Mouse (Mus musculus) kidney, postnatal 0 days (tissue): ENCODE data around the gene Imp4. TPM values are rescaled to one million over a fixed set of nuclear protein-coding genes. Genes with fewer than 3 reads are reported as not detected.

ENCODE experiments used
- ATAC-seq: fragments of 200-750 bp; cut with Nextera tagmentation; replicated peaks from 2 replicates; pipeline ENCODE4 v1.8.0; 2017; ENCODE audit warnings: low read depth, moderate number of reproducible peaks, moderate TSS enrichment, moderate library complexity; ENCODE audit not compliant: low FRiP score
- DNase-seq: peaks from one replicate; pipeline ENCODE4 v3.0.0-alpha.2; 2016; ENCODE audit warnings: low spot score
- H3K27ac ChIP-seq: fragments of 300-500 bp; sonication (generic); 2 replicates; pipeline ENCODE4 v1.5.1; 2014; ENCODE audit warnings: mild to moderate bottlenecking
- H3K27me3 ChIP-seq: fragments of 300-500 bp; sonication (generic); 2 replicates; pipeline ENCODE4 v1.6.1; 2014; ENCODE audit warnings: low read length, mixed read lengths; ENCODE audit not compliant: insufficient read depth
- H3K36me3 ChIP-seq: fragments of 300-500 bp; sonication (generic); 2 replicates; pipeline ENCODE4 v1.6.1; 2014; ENCODE audit warnings: low read length, mixed read lengths; ENCODE audit not compliant: insufficient read depth
- H3K4me1 ChIP-seq: fragments of 300-500 bp; sonication (generic); replicated peaks from 2 replicates; pipeline ENCODE4 v1.6.1; 2014; ENCODE audit warnings: antibody characterized with exemption, low read length, mixed read lengths; ENCODE audit not compliant: insufficient read depth
- H3K4me2 ChIP-seq: fragments of 300-500 bp; sonication (generic); 2 replicates; pipeline ENCODE4 v1.6.1; 2014; ENCODE audit warnings: mild to moderate bottlenecking, low read length, moderate library complexity, mixed read lengths
- H3K4me3 ChIP-seq: fragments of 300-500 bp; sonication (generic); replicated peaks from 2 replicates; pipeline ENCODE4 v1.5.1; 2014; ENCODE audit warnings: low read depth, low read length
- H3K9ac ChIP-seq: fragments of 300-500 bp; sonication (generic); 2 replicates; pipeline ENCODE4 v1.6.1; 2014; ENCODE audit warnings: low read depth, low read length
- H3K9me3 ChIP-seq: fragments of 300-500 bp; sonication (generic); replicated peaks from 2 replicates; pipeline ENCODE4 v1.6.1; 2016; ENCODE audit warnings: low read length, inconsistent platforms, mixed read lengths
- CTCF ChIP-seq: IDR thresholded peaks from 2 replicates; pipeline ENCODE4 v1.5.1; 2016; ENCODE audit warnings: antibody characterized with exemption, low read depth, mild to moderate bottlenecking, moderate library complexity
- WGBS: fragments of 180-500 bp; shearing (Covaris S2); extraction: QIAGEN DNeasy Blood & Tissue Kit; methylation state at CpG from one replicate; pipeline ENCODE4 v1.1.7; 2014; 5-methylcytosine and 5-hydroxymethylcytosine counted together
- polyA plus RNA-seq: library from polyadenylated mRNA; unstranded; fragments of >200 nt; fragmentation: Nextera tagmentation; extraction: Ambion mirVana; gene quantifications from 2 replicates; pipeline ENCODE4 v1.2.1, GENCODE M21; 2015

Imp4 gene
- polyA plus RNA-seq, 1 experiment from 2014 or later: 74.9 TPM

- WGBS: under 1% methylated on average over 48 of the region's 48 CpGs
- Histone ChIP-seq H3K9ac (peak within 1 kb of the TSS; percentile 56), H3K36me3 (no peaks in the 10 kb centered on the region), H3K9me3 (no peaks in the 10 kb centered on the region), H3K4me2 (peak within 1 kb of the TSS; percentile 84), H3K4me3 (peak within 1 kb of the TSS; percentile 54), H3K4me1 (no peaks in the 10 kb centered on the region), H3K27ac (peak within 1 kb of the TSS; percentile 69), H3K27me3 (no peaks in the 10 kb centered on the region)
- DNase-seq: peak; percentile 89
- peak; percentile 91 for ATAC-seq
- TF ChIP-seq CTCF: peak; percentile 36; the same call in 1 of the 2 replicates
These were observed 19.8 kb downstream of the Imp4 start, which contains the start of gene Ptpn18 for GRCm38 (mm10) chr1:34459284-34460060. Ptpn18 (plus strand) TSS chr1:34459762.

GRCm38 (mm10) chr1:34460061-34460441 is 20.4 kb downstream of the Imp4 start:
- ATAC-seq (peak; percentile 44), DNase-seq (no peak)
- Histone ChIP-seq H3K4me2 (peak overlapping the region; percentile 84), H3K27ac (peak overlapping the region; percentile 69), H3K4me3 (peak overlapping the region; percentile 54), H3K9ac (peak overlapping the region; percentile 56), H3K4me1 (no peaks in the 10 kb centered on the region), H3K36me3 (no peaks in the 10 kb centered on the region), H3K9me3 (no peaks in the 10 kb centered on the region), H3K27me3 (no peaks in the 10 kb centered on the region)
- WGBS: 3% methylated on average over 15 of the region's 15 CpGs
- TF ChIP-seq CTCF: no peak

GRCm38 (mm10) chr1:34462766-34463165 is 23.1 kb downstream of the Imp4 start:
- H3K4me3 ChIP-seq: no peak overlapping the region
- 22% methylated on average over 7 of the region's 7 CpGs for WGBS
- H3K4me1 ChIP-seq: no peaks in the 10 kb centered on the region
- no peaks in the 10 kb centered on the region for H3K36me3 ChIP-seq
- H3K27me3 ChIP-seq: no peaks in the 10 kb centered on the region
- ATAC-seq (peak; percentile 27; the same call in 1 of the 2 replicates), DNase-seq (peak; percentile 68)
- no peak overlapping the region for H3K9ac ChIP-seq
- H3K27ac ChIP-seq: no peak overlapping the region
- peak; percentile 73 for TF ChIP-seq CTCF
- H3K9me3 ChIP-seq: no peaks in the 10 kb centered on the region
- no peak overlapping the region for H3K4me2 ChIP-seq

- Histone ChIP-seq H3K27ac (no peak overlapping the region), H3K4me3 (no peak overlapping the region), H3K4me1 (no peaks in the 10 kb centered on the region), H3K4me2 (no peak overlapping the region), H3K9ac (no peak overlapping the region), H3K27me3 (no peaks in the 10 kb centered on the region), H3K36me3 (no peaks in the 10 kb centered on the region), H3K9me3 (no peaks in the 10 kb centered on the region)
- ATAC-seq: no peak
- 90% methylated on average over 8 of the region's 8 CpGs for WGBS
- no peak for DNase-seq
- no peak for TF ChIP-seq CTCF
These were observed 24.7 kb downstream of the Imp4 start for GRCm38 (mm10) chr1:34464310-34464817.

GRCm38 (mm10) chr1:34465445-34465844 is 25.8 kb downstream of the Imp4 start:
- H3K36me3 ChIP-seq: no peaks in the 10 kb centered on the region
- no peaks in the 10 kb centered on the region for H3K27me3 ChIP-seq
- no peak for ATAC-seq
- no peak overlapping the region for H3K9ac ChIP-seq
- no peaks in the 10 kb centered on the region for H3K4me1 ChIP-seq
- no peak for DNase-seq
- TF ChIP-seq CTCF: no peak
- no peak overlapping the region for H3K4me2 ChIP-seq
- no peak overlapping the region for H3K27ac ChIP-seq
- H3K9me3 ChIP-seq: no peaks in the 10 kb centered on the region
- no peak overlapping the region for H3K4me3 ChIP-seq
- WGBS: 77% methylated on average over 6 of the region's 6 CpGs

- Histone ChIP-seq H3K27me3 (no peaks in the 10 kb centered on the region), H3K36me3 (no peaks in the 10 kb centered on the region), H3K9me3 (no peaks in the 10 kb centered on the region), H3K9ac (no peak overlapping the region), H3K4me2 (no peak overlapping the region), H3K4me3 (no peak overlapping the region), H3K4me1 (no peaks in the 10 kb centered on the region), H3K27ac (no peak overlapping the region)
- 58% methylated on average over 3 of the region's 3 CpGs for WGBS
- ATAC-seq (no peak), DNase-seq (no peak)
- TF ChIP-seq CTCF: no peak
These were observed 28.4 kb downstream of the Imp4 start for GRCm38 (mm10) chr1:34468051-34468450.
